In the genomic region with DNA sequence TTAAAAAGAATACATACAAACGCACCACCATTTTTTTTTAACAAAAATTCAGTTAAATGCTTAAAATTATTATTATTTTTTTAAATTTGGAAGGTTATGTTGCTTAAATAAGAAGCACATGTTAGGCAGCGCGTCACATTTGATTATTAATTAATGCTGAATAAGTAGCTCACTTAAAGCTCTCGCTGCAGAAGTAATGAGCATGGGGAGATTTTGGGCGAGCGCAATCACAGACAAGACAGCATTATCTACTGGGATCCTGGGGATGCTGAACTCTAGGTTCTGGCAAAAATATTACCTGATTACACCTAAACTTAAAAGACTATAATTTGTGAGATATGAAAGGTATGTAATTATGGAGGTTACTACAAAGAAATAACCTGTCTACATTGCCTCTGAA, we compare ENCODE assay signal across 28 mouse cellular contexts.
A peak's percentile ranks its signal among the peaks of the same experiment; 100 is the strongest.
DNase-seq lines count a peak whose midpoint lies in the region; ATAC-seq and TF ChIP-seq lines count a peak whose summit lies in the region.
"Had no signal": no experiment of that assay in that cellular context is flagged by ENCODE, and none has a peak within 500 bp of the region (broad histone marks: within the 10 kb centered on the region; RNA-seq: fewer than 3 reads in every experiment).

No protein-coding gene starts in this region.

- no peak for TF ChIP-seq CTCF in brain, embryonic 14.5 days (IDR thresholded peaks at IDR 0.05; ENCODE audit: borderline replicate concordance, extremely low read depth, insufficient read depth, insufficient read length)

- no peak for ATAC-seq in forebrain, embryonic 14.5 days
- ATAC-seq in forebrain, embryonic 11.5 days (replicated peaks; ENCODE audit: low FRiP score) = no peak
- no peak for ATAC-seq in midbrain, embryonic 14.5 days (ENCODE audit: low FRiP score, low TSS enrichment)
- ATAC-seq in midbrain, embryonic 15.5 days (replicated peaks) = no peak
- ATAC-seq: CD4-positive, CD25-positive, alpha-beta regulatory T cell, adult 4 months; hindbrain, postnatal 0 days; inflammation-experienced regulatory T-cells, adult 6 months had no signal

- 0 out of 2 replicates have a peak overlapping the region, but pooled peaks have one; percentile 6 for H3K4me2 ChIP-seq in forebrain, embryonic 14.5 days (ENCODE audit: low read length)
- no peak overlapping the region for H3K4me2 ChIP-seq in forebrain, embryonic 11.5 days (ENCODE audit: low read depth, low read length, severe bottlenecking)
- H3K4me2 ChIP-seq in midbrain, embryonic 14.5 days (ENCODE audit: low read length) = no peak overlapping the region
- no peak overlapping the region for H3K4me2 ChIP-seq in midbrain, embryonic 15.5 days
- H3K4me2 ChIP-seq: embryonic facial prominence, embryonic 13.5 days; heart, embryonic 13.5 days; hindbrain, embryonic 14.5 days had no signal

- H3K9me3 ChIP-seq in forebrain, embryonic 14.5 days (replicated peaks; ENCODE audit: control insufficient read depth, low read length) = no peaks in the 10 kb centered on the region
- H3K9me3 ChIP-seq in forebrain, embryonic 11.5 days (ENCODE audit: control insufficient read depth, low read length) = no peaks in the 10 kb centered on the region
- no peaks in the 10 kb centered on the region for H3K9me3 ChIP-seq in midbrain, embryonic 14.5 days (ENCODE audit: control insufficient read depth, low read length)
- no peaks in the 10 kb centered on the region for H3K9me3 ChIP-seq in midbrain, embryonic 15.5 days
- H3K9me3 ChIP-seq: embryonic facial prominence, embryonic 10.5 days; embryonic facial prominence, embryonic 13.5 days; heart, embryonic 10.5 days; heart, embryonic 13.5 days had no signal

- no peak for DNase-seq in forebrain, embryonic 14.5 days (ENCODE audit: low spot score)
- no peak for DNase-seq in forebrain, embryonic 11.5 days (ENCODE audit: low spot score)
- DNase-seq in midbrain, embryonic 14.5 days = peak; percentile 42
- peak; percentile 60 for DNase-seq in brain, embryonic 14.5 days (ENCODE audit: low read depth)
- peak; percentile 45 for DNase-seq in retina, embryonic 14.5 days (ENCODE audit: low spot score)
- no peak for DNase-seq in thymus, adult 18-20 months
- DNase-seq: adrenal gland, adult 2 months; adrenal gland, postnatal 14 days; cerebellum, adult 11-12 months; cerebellum, adult 8-10 months; cerebellum, postnatal 10 days; cerebellum, postnatal 36 days; embryo, embryonic 11 days; gastrocnemius, postnatal 10 days; gastrocnemius, postnatal 36 days; heart, adult 2 months; heart, postnatal 14 days; heart, postnatal 4 days had no signal

- no peaks in the 10 kb centered on the region for H3K36me3 ChIP-seq in forebrain, embryonic 14.5 days (ENCODE audit: control insufficient read depth, insufficient read depth, low read length)
- H3K36me3 ChIP-seq in forebrain, embryonic 11.5 days (ENCODE audit: control insufficient read depth, insufficient read depth, low read length) = no peaks in the 10 kb centered on the region
- H3K36me3 ChIP-seq in midbrain, embryonic 14.5 days (ENCODE audit: control insufficient read depth, insufficient read depth, low read length) = no peaks in the 10 kb centered on the region
- no peaks in the 10 kb centered on the region for H3K36me3 ChIP-seq in midbrain, embryonic 15.5 days (replicated peaks)
- H3K36me3 ChIP-seq: embryonic facial prominence, embryonic 13.5 days; heart, embryonic 10.5 days; heart, embryonic 13.5 days had no signal

- no peak overlapping the region for H3K27ac ChIP-seq in forebrain, embryonic 14.5 days (ENCODE audit: low read depth, low read length)
- no peak overlapping the region for H3K27ac ChIP-seq in forebrain, embryonic 11.5 days (ENCODE audit: low read depth, low read length)
- peak overlapping the region; percentile 32; the same call in 1 of the 2 replicates for H3K27ac ChIP-seq in midbrain, embryonic 14.5 days (replicated peaks; ENCODE audit: low read depth, low read length)
- H3K27ac ChIP-seq in midbrain, embryonic 15.5 days = no peak overlapping the region
- H3K27ac ChIP-seq: embryonic facial prominence, embryonic 10.5 days; embryonic facial prominence, embryonic 13.5 days; heart, adult 2 months; heart, embryonic 10.5 days; heart, embryonic 13.5 days; hindbrain, postnatal 0 days had no signal

- H3K4me3 ChIP-seq in forebrain, embryonic 14.5 days (ENCODE audit: low read depth, low read length) = no peak overlapping the region
- H3K4me3 ChIP-seq in forebrain, embryonic 11.5 days (ENCODE audit: low read depth, low read length) = no peak overlapping the region
- no peak overlapping the region for H3K4me3 ChIP-seq in midbrain, embryonic 14.5 days (replicated peaks; ENCODE audit: low read depth, low read length)
- H3K4me3 ChIP-seq in midbrain, embryonic 15.5 days = no peak overlapping the region
- H3K4me3 ChIP-seq: embryonic facial prominence, embryonic 10.5 days; embryonic facial prominence, embryonic 13.5 days; erythroblast, embryonic 14.5 days; heart, adult 2 months; heart, embryonic 10.5 days; heart, embryonic 13.5 days had no signal

- peaks cover 32% of the 10 kb centered on the region for H3K4me1 ChIP-seq in forebrain, embryonic 14.5 days (ENCODE audit: control insufficient read depth, insufficient read depth, low read length)
- peaks cover 3% of the 10 kb centered on the region for H3K4me1 ChIP-seq in forebrain, embryonic 11.5 days (replicated peaks; ENCODE audit: control insufficient read depth, insufficient read depth, low read length)
- H3K4me1 ChIP-seq in midbrain, embryonic 14.5 days (ENCODE audit: control insufficient read depth, insufficient read depth, low read length) = peaks cover 29% of the 10 kb centered on the region
- peaks cover 26% of the 10 kb centered on the region for H3K4me1 ChIP-seq in midbrain, embryonic 15.5 days

- no peaks in the 10 kb centered on the region for H3K27me3 ChIP-seq in forebrain, embryonic 14.5 days (replicated peaks; ENCODE audit: control insufficient read depth, insufficient read depth, low read length)
- H3K27me3 ChIP-seq in forebrain, embryonic 11.5 days (ENCODE audit: control insufficient read depth, insufficient read depth, low read length) = no peaks in the 10 kb centered on the region
- no peaks in the 10 kb centered on the region for H3K27me3 ChIP-seq in midbrain, embryonic 14.5 days (ENCODE audit: control insufficient read depth, insufficient read depth, low read length)
- H3K27me3 ChIP-seq in midbrain, embryonic 15.5 days (replicated peaks) = no peaks in the 10 kb centered on the region
- H3K27me3 ChIP-seq: embryonic facial prominence, embryonic 13.5 days; heart, embryonic 13.5 days had no signal

- 36% methylated on average over 6 of the region's 6 CpGs for WGBS in forebrain, embryonic 14.5 days
- WGBS in forebrain, embryonic 11.5 days = 76% methylated on average over 6 of the region's 6 CpGs
- WGBS in midbrain, embryonic 14.5 days = 60% methylated on average over 6 of the region's 6 CpGs
- 59% methylated on average over 6 of the region's 6 CpGs for WGBS in midbrain, embryonic 15.5 days

- TF ChIP-seq POLR2A in brain, embryonic 14.5 days (IDR thresholded peaks at IDR 0.05; ENCODE audit: borderline replicate concordance, extremely low read depth, insufficient read depth, insufficient read length, poor library complexity, severe bottlenecking) = no peak

- no peak overlapping the region for H3K9ac ChIP-seq in forebrain, embryonic 14.5 days (ENCODE audit: low read length)
- H3K9ac ChIP-seq in forebrain, embryonic 11.5 days (ENCODE audit: low read length) = no peak overlapping the region
- no peak overlapping the region for H3K9ac ChIP-seq in midbrain, embryonic 14.5 days (replicated peaks; ENCODE audit: low read length)
- H3K9ac ChIP-seq in midbrain, embryonic 15.5 days = no peak overlapping the region
- H3K9ac ChIP-seq: embryonic facial prominence, embryonic 13.5 days; heart, embryonic 13.5 days; hindbrain, embryonic 14.5 days had no signal

Comparison
In these comparisons a context has a peak if more than half of its experiments do, and no peak if none do; other contexts are left out.
1. DNase-seq: peak in midbrain, embryonic 14.5 days (single experiment), brain, embryonic 14.5 days (single experiment) and retina, embryonic 14.5 days (single experiment); none in forebrain, embryonic 14.5 days (single experiment), forebrain, embryonic 11.5 days (single experiment) and thymus, adult 18-20 months (0 of 2).